Mouse (Mus musculus) CH12F3 (cell line): Measurements from ENCODE around the gene Mapk12.

Experiments used
- in situ Hi-C: fragments of 300-500 bp; cut with MboI; formaldehyde crosslinking; loops from 2 replicates; pipeline ENCODE4 v1.14.3; 2020; ENCODE audit warnings: low sequenced_read_pairs

Mapk12 gene

GRCm38 (mm10) chr15:89171526-89172051 lies 31.1 kb upstream of the Mapk12 start:
- in situ Hi-C loops, result no loop called here

DNA sequence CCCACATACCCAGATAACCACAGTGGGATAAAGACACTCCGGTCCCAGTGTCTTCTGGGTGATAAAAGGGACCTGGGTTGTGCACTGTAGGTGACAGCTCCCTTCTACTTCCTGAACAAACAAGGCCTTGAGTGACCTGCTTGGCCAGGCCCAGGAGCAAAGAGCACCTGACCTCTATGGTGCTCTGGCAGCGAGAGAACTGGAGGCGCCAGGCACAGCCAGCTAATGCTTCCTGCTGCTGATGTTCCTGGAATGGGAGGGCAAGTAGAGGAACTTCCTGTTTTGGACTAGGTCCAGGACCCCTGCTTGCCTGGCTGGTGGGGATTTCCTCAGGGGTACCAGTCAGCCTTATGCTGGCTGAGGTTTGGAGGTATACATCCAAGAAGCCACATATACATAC lies 29.6 kb upstream of the Mapk12 start:
- in situ Hi-C loops, result no loop called here

- in situ Hi-C loops, result no loop called here
Measured at GRCm38 (mm10) chr15:89169431-89169830, 28.9 kb upstream of the Mapk12 start.

- in situ Hi-C loops, result no loop called here
Measured at GRCm38 (mm10) chr15:89168922-89169321, 28.4 kb upstream of the Mapk12 start.

GRCm38 (mm10) chr15:89165478-89165877 lies 25.0 kb upstream of the Mapk12 start:
- in situ Hi-C loops, result no loop called here

DNA sequence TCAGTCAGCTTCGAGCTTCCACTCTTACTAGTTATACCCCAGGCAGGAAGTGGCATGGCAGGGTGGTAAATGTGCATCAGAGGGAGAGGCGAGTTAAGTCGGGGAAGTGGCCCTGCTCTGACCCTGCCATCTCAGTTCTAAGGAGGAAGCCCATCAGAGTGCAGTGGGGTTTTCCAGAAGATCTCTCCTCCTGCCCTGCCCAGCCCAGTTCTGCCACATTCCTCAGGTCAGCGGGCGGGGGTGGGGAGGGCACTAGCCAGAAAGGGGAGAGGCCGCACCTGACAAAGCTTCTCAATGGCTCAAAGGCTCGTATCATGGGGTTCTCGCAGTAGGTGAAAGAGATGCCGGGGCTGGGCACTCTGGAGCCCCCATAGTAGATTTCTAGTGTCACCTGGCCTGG lies 20.9 kb upstream of the Mapk12 start:
- in situ Hi-C loops, result no loop called here

- in situ Hi-C loops, result no loop called here
Measured at GRCm38 (mm10) chr15:89158516-89158915, 18.0 kb upstream of the Mapk12 start.

- in situ Hi-C loops, result no loop called here
Measured at GRCm38 (mm10) chr15:89157954-89158353, 17.5 kb upstream of the Mapk12 start.

DNA sequence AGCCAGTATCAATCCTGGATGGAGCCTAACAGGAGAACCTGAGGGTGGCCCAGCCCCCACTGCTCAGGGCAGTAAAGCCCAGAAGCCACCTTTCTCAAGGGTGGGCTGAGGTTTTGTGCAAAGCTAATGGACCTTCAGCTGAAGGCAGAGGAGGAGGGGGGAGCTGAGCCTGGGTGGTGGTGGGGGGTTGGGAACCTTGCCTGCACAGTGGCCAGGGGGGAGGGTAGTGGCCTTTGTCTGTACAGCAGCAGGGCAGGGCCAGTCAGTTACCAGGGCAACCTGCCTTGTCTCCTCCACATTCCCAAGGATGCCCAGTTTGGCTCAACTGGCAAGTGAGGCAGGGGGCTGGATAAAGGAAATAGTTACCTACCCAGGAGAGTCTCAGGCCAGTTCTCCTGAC lies 11.8 kb upstream of the Mapk12 start:
- in situ Hi-C loops, result no loop called here

DNA sequence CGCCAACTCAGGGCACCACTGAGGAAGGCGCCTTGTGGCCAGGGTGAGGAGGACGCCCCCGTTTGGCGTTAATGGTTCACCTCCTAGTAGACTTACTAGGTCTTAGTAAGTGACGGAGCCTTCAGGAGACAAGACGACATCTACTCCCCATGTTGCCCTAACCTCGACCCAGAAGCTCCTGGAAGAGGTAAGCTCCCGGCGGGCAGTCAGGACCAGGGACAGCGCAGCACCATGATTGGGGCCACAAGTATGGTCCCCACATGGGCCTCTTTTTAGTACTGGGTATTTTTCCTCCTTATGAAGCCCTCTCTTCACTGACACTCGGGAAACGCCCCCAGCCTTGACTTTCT lies 9.5 kb upstream of the Mapk12 start:
- in situ Hi-C loops, result no loop called here

DNA sequence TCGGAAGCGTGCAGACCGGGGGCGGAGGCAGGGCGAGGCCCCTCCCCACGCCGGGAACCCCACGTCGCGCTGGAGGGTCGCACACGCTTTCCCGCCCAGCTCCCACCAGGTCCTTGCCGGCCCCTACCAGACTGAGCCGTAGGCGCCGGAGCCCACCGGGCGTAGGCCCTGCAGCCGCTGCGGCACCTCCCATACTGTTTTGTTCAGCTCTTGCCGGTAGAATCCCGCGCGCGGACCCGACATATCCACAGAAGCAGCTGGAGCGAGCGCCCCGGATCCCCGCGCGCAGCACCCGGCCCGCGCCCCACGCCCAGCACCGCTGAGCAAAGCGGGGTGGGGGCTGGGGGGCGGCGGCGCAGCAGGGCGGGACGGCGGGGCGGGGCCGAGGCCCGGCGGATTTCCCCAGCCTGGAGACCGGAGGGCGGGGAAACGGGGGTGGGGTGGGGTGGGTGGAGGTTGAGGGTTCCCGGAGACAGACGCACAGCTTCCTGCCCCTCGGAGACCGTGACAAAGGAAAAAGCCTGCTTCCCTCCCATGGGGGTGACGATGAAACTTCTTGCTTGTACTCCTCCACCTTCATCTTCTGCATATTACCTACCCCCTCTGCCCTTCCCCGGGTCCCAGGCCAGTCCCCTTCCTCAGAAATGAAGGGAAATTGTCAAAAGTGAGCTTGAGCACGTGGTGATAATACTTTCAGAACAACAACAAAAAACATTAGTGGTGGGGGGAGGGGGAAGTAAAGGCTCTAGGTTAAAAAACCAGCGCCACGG lies 9.0 kb upstream of the Mapk12 start, which contains the start of gene Mapk11:
TSS of gene Mapk11 (minus strand) at position 358 of the 770 bp plus-strand sequence.
- in situ Hi-C loops, result no loop called here

GRCm38 (mm10) chr15:89148496-89149270 lies 8.2 kb upstream of the Mapk12 start:
- in situ Hi-C loops, result no loop called here

DNA sequence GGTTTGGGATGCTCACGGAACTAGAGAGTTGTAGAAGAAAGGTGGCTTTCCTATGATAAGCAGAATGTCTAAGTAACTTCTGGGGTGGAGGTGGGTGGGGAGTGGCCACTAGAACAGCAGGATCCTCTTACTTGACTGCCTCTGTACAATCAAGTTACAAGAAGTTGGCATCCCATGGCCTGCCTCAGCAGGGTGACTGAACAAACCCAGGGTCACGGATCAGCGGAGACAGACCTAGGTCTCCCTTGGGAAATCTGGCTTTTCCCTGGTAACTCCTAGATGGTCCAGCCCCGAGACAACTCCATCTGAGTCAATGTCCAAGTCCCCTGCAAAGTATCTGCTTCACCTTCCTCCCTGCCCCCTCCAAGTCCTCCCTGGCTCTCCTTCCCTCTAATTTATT lies 7.4 kb upstream of the Mapk12 start:
- in situ Hi-C loops, result no loop called here

DNA sequence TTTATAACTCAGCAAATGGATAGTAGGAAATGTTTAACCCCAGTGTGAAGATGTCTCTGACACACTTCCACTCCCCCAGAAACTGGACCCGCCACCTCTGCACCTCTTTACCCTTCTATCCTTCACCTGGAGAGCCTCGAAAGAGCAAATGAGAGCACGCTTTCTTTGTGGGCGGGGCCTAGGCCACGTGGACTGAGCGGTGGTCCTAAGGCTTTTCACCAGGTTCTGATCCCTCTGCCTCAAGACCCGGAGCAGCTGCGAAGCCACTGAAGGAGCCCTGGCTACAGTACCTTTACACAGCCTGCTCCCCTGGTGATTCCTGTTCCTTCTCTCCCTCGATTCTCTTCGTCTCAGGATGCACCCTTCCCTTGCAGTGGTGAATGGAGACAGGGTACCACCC lies 7.0 kb upstream of the Mapk12 start:
- in situ Hi-C loops, result no loop called here

GRCm38 (mm10) chr15:89147024-89147423 lies 6.5 kb upstream of the Mapk12 start:
- in situ Hi-C loops, result no loop called here

DNA sequence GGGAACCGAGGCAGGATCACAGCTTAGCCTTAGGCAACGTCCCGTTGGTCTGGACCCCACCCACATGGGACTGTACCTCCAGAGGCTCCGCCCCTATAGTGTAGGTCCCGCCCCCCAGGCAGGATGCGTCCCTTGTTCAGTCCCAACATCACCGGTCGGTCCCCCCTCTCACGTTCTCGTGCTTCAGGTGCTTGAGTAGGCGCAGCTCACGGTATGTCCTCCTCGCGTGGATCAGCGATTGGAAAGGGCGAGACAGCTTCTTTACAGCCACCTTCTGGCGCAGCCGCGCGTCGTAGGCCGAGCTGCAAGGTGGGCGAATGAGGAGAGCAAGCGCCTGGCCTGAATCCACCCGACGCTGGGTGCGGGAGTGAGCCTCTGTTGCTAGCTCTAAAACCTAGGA lies 6.0 kb upstream of the Mapk12 start:
- in situ Hi-C loops, result no loop called here

DNA sequence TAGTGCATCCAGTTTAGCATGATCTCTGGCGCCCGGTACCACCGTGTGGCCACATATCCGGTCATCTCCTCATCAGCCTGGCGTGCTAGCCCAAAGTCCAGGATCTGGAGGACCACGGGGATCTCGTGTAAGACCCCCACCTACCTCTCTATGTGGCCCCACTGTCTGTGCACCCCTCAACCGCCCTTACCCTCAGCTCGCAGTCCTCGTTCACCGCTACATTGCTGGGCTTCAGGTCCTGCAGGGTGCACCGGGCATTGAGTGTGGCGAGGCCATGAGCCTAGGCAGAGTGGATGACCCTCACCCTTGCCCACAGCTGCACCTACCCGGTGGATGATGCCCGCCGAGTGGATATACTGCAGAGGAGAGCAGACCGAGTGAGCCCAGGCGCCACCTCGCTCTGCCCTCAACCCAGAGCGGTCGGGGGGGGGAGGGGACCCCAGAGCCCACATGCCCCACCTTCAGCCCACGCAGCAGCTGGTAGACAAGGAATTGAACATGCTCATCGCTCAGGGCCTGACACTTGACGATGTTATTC lies 5.4 kb upstream of the Mapk12 start:
- in situ Hi-C loops, result no loop called here

DNA sequence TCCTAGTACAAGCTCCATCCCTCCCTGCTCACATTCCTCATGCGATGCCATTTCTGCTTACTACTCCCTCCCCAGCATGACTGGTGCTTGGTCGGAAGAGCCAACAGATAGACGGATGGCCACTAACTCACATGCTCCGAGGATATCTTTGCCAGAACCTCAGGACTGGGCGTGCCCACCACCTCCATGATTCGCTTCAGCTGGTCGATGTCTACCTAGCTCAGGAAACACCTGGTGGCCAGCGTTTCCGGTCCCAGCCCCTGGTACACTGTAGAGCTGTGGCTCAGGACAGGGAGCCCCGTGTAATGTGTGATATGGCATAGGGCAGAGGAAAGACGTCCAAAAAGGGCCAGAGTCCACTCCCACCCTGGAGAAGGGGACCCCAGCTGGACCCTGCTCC lies 4.5 kb upstream of the Mapk12 start:
- in situ Hi-C loops, result no loop called here

- in situ Hi-C loops, result no loop called here
Measured at GRCm38 (mm10) chr15:89143134-89143533, 2.6 kb upstream of the Mapk12 start.

- in situ Hi-C loops, result no loop called here
Measured at GRCm38 (mm10) chr15:89141905-89142304, 1.4 kb upstream of the Mapk12 start.

GRCm38 (mm10) chr15:89141443-89141842 lies 940 bp upstream of the Mapk12 start:
- in situ Hi-C loops, result no loop called here
